Mouse (Mus musculus): ENCODE measurements around the gene Tmem143. TPM values are rescaled to one million over a fixed set of nuclear protein-coding genes. Genes with fewer than 3 reads are reported as not detected.

Gene Tmem143
- polyA plus RNA-seq, 1 experiment from 2014 or later, result 8.1 TPM

GRCm38 (mm10) chr7:45902481-45903002, 5.8 kb downstream of the Tmem143 start:
- 0 out of 2 replicates have a peak, but pooled peaks cover 3% of the 10 kb centered on the region for H3K4me1 ChIP-seq (ENCODE audit: control insufficient read depth, insufficient read depth, low read length)
- no peak overlapping the region for H3K4me3 ChIP-seq (ENCODE audit: low read length)
- no peak overlapping the region for H3K4me2 ChIP-seq (ENCODE audit: low read depth, low read length)
- no peaks in the 10 kb centered on the region for H3K27me3 ChIP-seq (replicated peaks; ENCODE audit: control insufficient read depth, insufficient read depth, low read length)
- H3K9me3 ChIP-seq (ENCODE audit: control insufficient read depth, low read length), result no peaks in the 10 kb centered on the region
- H3K36me3 ChIP-seq (ENCODE audit: control insufficient read depth, insufficient read depth, low read length), result no peaks in the 10 kb centered on the region
- H3K9ac ChIP-seq (ENCODE audit: low read depth, low read length), result no peak overlapping the region
- no peak overlapping the region for H3K27ac ChIP-seq (ENCODE audit: low read length)
- ATAC-seq, result no peak
- WGBS, result 66% methylated on average over 12 of the region's 12 CpGs

GRCm38 (mm10) chr7:45906622-45907021, 9.9 kb downstream of the Tmem143 start:
- H3K36me3 ChIP-seq (ENCODE audit: control insufficient read depth, insufficient read depth, low read length), result peaks cover 11% of the 10 kb centered on the region
- ATAC-seq, result no peak
- H3K9ac ChIP-seq (ENCODE audit: low read depth, low read length), result no peak overlapping the region
- 92% methylated on average over 9 of the region's 9 CpGs for WGBS
- no peaks in the 10 kb centered on the region for H3K27me3 ChIP-seq (replicated peaks; ENCODE audit: control insufficient read depth, insufficient read depth, low read length)
- no peak overlapping the region for H3K4me2 ChIP-seq (ENCODE audit: low read depth, low read length)
- no peaks in the 10 kb centered on the region for H3K4me1 ChIP-seq (ENCODE audit: control insufficient read depth, insufficient read depth, low read length)
- H3K9me3 ChIP-seq (ENCODE audit: control insufficient read depth, low read length), result no peaks in the 10 kb centered on the region
- H3K27ac ChIP-seq (ENCODE audit: low read length), result no peak overlapping the region
- H3K4me3 ChIP-seq (ENCODE audit: low read length), result no peak overlapping the region

GRCm38 (mm10) chr7:45908384-45908783, 11.6 kb downstream of the Tmem143 start:
- no peak overlapping the region for H3K4me2 ChIP-seq (ENCODE audit: low read depth, low read length)
- peaks cover 11% of the 10 kb centered on the region for H3K36me3 ChIP-seq (ENCODE audit: control insufficient read depth, insufficient read depth, low read length)
- no peak overlapping the region for H3K27ac ChIP-seq (ENCODE audit: low read length)
- ATAC-seq, result no peak
- H3K9me3 ChIP-seq (ENCODE audit: control insufficient read depth, low read length), result no peaks in the 10 kb centered on the region
- H3K4me1 ChIP-seq (ENCODE audit: control insufficient read depth, insufficient read depth, low read length), result no peaks in the 10 kb centered on the region
- H3K4me3 ChIP-seq (ENCODE audit: low read length), result no peak overlapping the region
- no peaks in the 10 kb centered on the region for H3K27me3 ChIP-seq (replicated peaks; ENCODE audit: control insufficient read depth, insufficient read depth, low read length)
- no peak overlapping the region for H3K9ac ChIP-seq (ENCODE audit: low read depth, low read length)

- Histone ChIP-seq H3K9ac (ENCODE audit: low read depth, low read length) (no peak overlapping the region), H3K4me2 (ENCODE audit: low read depth, low read length) (no peak overlapping the region), H3K27me3 (replicated peaks; ENCODE audit: control insufficient read depth, insufficient read depth, low read length) (no peaks in the 10 kb centered on the region), H3K36me3 (ENCODE audit: control insufficient read depth, insufficient read depth, low read length) (peaks cover 13% of the 10 kb centered on the region), H3K4me1 (ENCODE audit: control insufficient read depth, insufficient read depth, low read length) (no peaks in the 10 kb centered on the region), H3K27ac (ENCODE audit: low read length) (no peak overlapping the region), H3K9me3 (ENCODE audit: control insufficient read depth, low read length) (no peaks in the 10 kb centered on the region), H3K4me3 (ENCODE audit: low read length) (no peak overlapping the region)
- no peak for ATAC-seq
- 89% methylated on average over 16 of the region's 16 CpGs for WGBS
Measured at GRCm38 (mm10) chr7:45909145-45909544, 12.4 kb downstream of the Tmem143 start.

- ATAC-seq, result no peak
- Histone ChIP-seq H3K4me2 (ENCODE audit: low read depth, low read length) (no peak overlapping the region), H3K9ac (ENCODE audit: low read depth, low read length) (0 out of 2 replicates have a peak overlapping the region, but pooled peaks have one; percentile 19), H3K27ac (ENCODE audit: low read length) (no peak overlapping the region), H3K36me3 (ENCODE audit: control insufficient read depth, insufficient read depth, low read length) (peaks cover 13% of the 10 kb centered on the region), H3K4me3 (ENCODE audit: low read length) (no peak overlapping the region), H3K4me1 (ENCODE audit: control insufficient read depth, insufficient read depth, low read length) (peaks cover 25% of the 10 kb centered on the region), H3K9me3 (ENCODE audit: control insufficient read depth, low read length) (no peaks in the 10 kb centered on the region), H3K27me3 (replicated peaks; ENCODE audit: control insufficient read depth, insufficient read depth, low read length) (no peaks in the 10 kb centered on the region)
- 86% methylated on average over 6 of the region's 6 CpGs for WGBS
Measured at GRCm38 (mm10) chr7:45914067-45914466, 17.3 kb downstream of the Tmem143 start.

GRCm38 (mm10) chr7:45915011-45915410, 18.3 kb downstream of the Tmem143 start:
- H3K4me2 ChIP-seq (ENCODE audit: low read depth, low read length), result no peak overlapping the region
- H3K27ac ChIP-seq (ENCODE audit: low read length), result no peak overlapping the region; the same call in 1 of the 2 replicates
- no peak for ATAC-seq
- peaks cover 34% of the 10 kb centered on the region for H3K4me1 ChIP-seq (ENCODE audit: control insufficient read depth, insufficient read depth, low read length)
- H3K9ac ChIP-seq (ENCODE audit: low read depth, low read length), result 0 out of 2 replicates have a peak overlapping the region, but pooled peaks have one; percentile 19
- no peak overlapping the region for H3K4me3 ChIP-seq (ENCODE audit: low read length)
- no peaks in the 10 kb centered on the region for H3K9me3 ChIP-seq (ENCODE audit: control insufficient read depth, low read length)
- peaks cover 4% of the 10 kb centered on the region for H3K36me3 ChIP-seq (ENCODE audit: control insufficient read depth, insufficient read depth, low read length)
- H3K27me3 ChIP-seq (replicated peaks; ENCODE audit: control insufficient read depth, insufficient read depth, low read length), result no peaks in the 10 kb centered on the region
- 93% methylated on average over 5 of the region's 5 CpGs for WGBS

- H3K4me3 ChIP-seq (ENCODE audit: low read length), result peak overlapping the region; percentile 40
- H3K36me3 ChIP-seq (ENCODE audit: control insufficient read depth, insufficient read depth, low read length), result 0 out of 2 replicates have a peak, but pooled peaks cover 2% of the 10 kb centered on the region
- peak overlapping the region; percentile 64 for H3K9ac ChIP-seq (ENCODE audit: low read depth, low read length)
- ATAC-seq, result peak; percentile 85
- H3K4me2 ChIP-seq (ENCODE audit: low read depth, low read length), result peak overlapping the region; percentile 58
- 41% methylated on average over 26 of the region's 26 CpGs for WGBS
- peaks cover 42% of the 10 kb centered on the region for H3K4me1 ChIP-seq (ENCODE audit: control insufficient read depth, insufficient read depth, low read length)
- no peaks in the 10 kb centered on the region for H3K9me3 ChIP-seq (ENCODE audit: control insufficient read depth, low read length)
- H3K27ac ChIP-seq (ENCODE audit: low read length), result peak overlapping the region; percentile 81
- H3K27me3 ChIP-seq (replicated peaks; ENCODE audit: control insufficient read depth, insufficient read depth, low read length), result no peaks in the 10 kb centered on the region
Measured at GRCm38 (mm10) chr7:45916056-45917003, 19.6 kb downstream of the Tmem143 start.

- Histone ChIP-seq H3K4me3 (ENCODE audit: low read length) (peak overlapping the region; percentile 40), H3K27me3 (replicated peaks; ENCODE audit: control insufficient read depth, insufficient read depth, low read length) (no peaks in the 10 kb centered on the region), H3K4me1 (ENCODE audit: control insufficient read depth, insufficient read depth, low read length) (peaks cover 49% of the 10 kb centered on the region), H3K4me2 (ENCODE audit: low read depth, low read length) (peak overlapping the region; percentile 58), H3K36me3 (ENCODE audit: control insufficient read depth, insufficient read depth, low read length) (0 out of 2 replicates have a peak, but pooled peaks cover 2% of the 10 kb centered on the region), H3K9ac (ENCODE audit: low read depth, low read length) (peak overlapping the region; percentile 35), H3K9me3 (ENCODE audit: control insufficient read depth, low read length) (no peaks in the 10 kb centered on the region), H3K27ac (ENCODE audit: low read length) (peak overlapping the region; percentile 73)
- peak; percentile 10; the same call in 1 of the 2 replicates for ATAC-seq
- 17% methylated on average over 13 of the region's 13 CpGs for WGBS
Measured at GRCm38 (mm10) chr7:45917004-45917704, 20.4 kb downstream of the Tmem143 start.

GRCm38 (mm10) chr7:45917926-45918325, 21.2 kb downstream of the Tmem143 start:
- no peak for ATAC-seq
- peak overlapping the region; percentile 35; the same call in 1 of the 2 replicates for H3K9ac ChIP-seq (ENCODE audit: low read depth, low read length)
- peaks cover 56% of the 10 kb centered on the region for H3K4me1 ChIP-seq (ENCODE audit: control insufficient read depth, insufficient read depth, low read length)

More at GRCm38 (mm10) chr7:45917926-45918325, 21.2 kb downstream of the Tmem143 start:
- WGBS, result 83% methylated on average over 15 of the region's 15 CpGs
- 0 out of 2 replicates have a peak, but pooled peaks cover 2% of the 10 kb centered on the region for H3K36me3 ChIP-seq (ENCODE audit: control insufficient read depth, insufficient read depth, low read length)
- no peaks in the 10 kb centered on the region for H3K9me3 ChIP-seq (ENCODE audit: control insufficient read depth, low read length)
- no peak overlapping the region for H3K4me2 ChIP-seq (ENCODE audit: low read depth, low read length)
- no peak overlapping the region for H3K4me3 ChIP-seq (ENCODE audit: low read length)
- H3K27ac ChIP-seq (ENCODE audit: low read length), result peak overlapping the region; percentile 73
- no peaks in the 10 kb centered on the region for H3K27me3 ChIP-seq (replicated peaks; ENCODE audit: control insufficient read depth, insufficient read depth, low read length)
